Mouse (Mus musculus) limb, embryonic 10.5 days (tissue): ENCODE results near the gene Armcx5. TPM values are rescaled to one million over a fixed set of nuclear protein-coding genes. Genes with fewer than 3 reads are reported as not detected.
"Not testable (repeated sequence)": the region's sequence is repeated elsewhere in the genome, so short reads cannot be mapped to it uniquely, and the experiment has no call there.

Experiments used
- DNase-seq: peaks from one replicate; pipeline ENCODE4 v3.0.0-alpha.2; 2017; ENCODE audit warnings: low spot score
- H3K27ac ChIP-seq: fragments of 300-500 bp; sonication (generic); 2 replicates; pipeline ENCODE4 v1.5.1; 2016; ENCODE audit warnings: mild to moderate bottlenecking
- H3K27me3 ChIP-seq: fragments of 300-500 bp; sonication (generic); 2 replicates; pipeline ENCODE4 v1.6.1; 2016; ENCODE audit warnings: low read depth, mild to moderate bottlenecking; ENCODE audit not compliant: poor library complexity, severe bottlenecking
- H3K36me3 ChIP-seq: fragments of 300-500 bp; sonication (generic); 2 replicates; pipeline ENCODE4 v1.6.1; 2016; ENCODE audit warnings: mild to moderate bottlenecking, moderate library complexity
- H3K4me1 ChIP-seq: fragments of 300-500 bp; sonication (generic); 2 replicates; pipeline ENCODE4 v1.6.1; 2016
- H3K4me3 ChIP-seq: fragments of 300-500 bp; sonication (generic); 2 replicates; pipeline ENCODE4 v1.5.1; 2016; ENCODE audit warnings: mild to moderate bottlenecking, moderate library complexity
- H3K9me3 ChIP-seq: fragments of 300-500 bp; sonication (generic); replicated peaks from 2 replicates; pipeline ENCODE4 v1.6.1; 2016; ENCODE audit warnings: mild to moderate bottlenecking
- WGBS: fragments of 180-500 bp; shearing (Covaris S2); methylation state at CpG from one replicate; pipeline ENCODE4 v1.1.7; 2016; 5-methylcytosine and 5-hydroxymethylcytosine counted together
- polyA plus RNA-seq: library from polyadenylated mRNA; unstranded; fragments of >200 nt; fragmentation: Nextera tagmentation; extraction: Ambion mirVana; gene quantifications from 2 replicates; pipeline ENCODE4 v1.2.1, GENCODE M21; 2016

Armcx5 gene
- 11.5 and 12.8 TPM in 2 replicates for polyA plus RNA-seq

DNA sequence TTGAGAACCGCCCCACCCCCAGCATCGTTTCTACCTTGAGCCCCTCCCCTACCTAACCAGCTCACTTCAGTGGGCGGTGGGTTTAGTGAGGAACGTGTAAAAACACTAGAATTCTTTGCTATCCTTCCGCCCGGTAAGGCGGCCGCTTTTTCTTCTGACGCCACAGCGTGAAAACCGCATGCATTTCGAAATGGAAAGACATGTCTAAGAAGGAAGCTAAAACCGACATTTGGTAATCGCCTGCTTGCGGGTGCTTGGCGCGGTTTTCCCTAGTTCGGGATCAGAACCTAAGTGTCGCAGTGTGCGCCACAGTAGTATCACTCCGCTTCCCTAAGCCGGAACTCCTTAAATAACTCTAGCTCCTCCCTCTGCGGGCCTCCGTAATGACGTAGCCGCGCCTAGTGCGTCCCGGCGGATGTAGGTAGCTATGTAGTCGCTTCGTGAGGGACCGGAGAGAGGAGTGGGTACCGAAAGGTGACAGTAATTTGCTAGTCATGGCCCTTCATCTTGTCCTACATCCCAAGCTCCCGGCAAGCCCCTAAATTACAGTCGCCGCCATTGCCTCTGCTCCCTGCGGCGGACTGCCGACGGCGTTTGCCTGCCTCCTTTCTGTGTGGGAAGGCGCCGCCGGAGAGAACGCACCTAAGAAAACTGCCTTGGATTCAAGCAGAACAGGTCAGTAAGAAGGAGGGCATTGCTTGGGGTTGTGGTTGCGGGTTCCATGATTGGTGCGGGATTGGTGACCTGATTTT lies at the start of gene Armcx5, which contains the start of gene Gprasp1:
Gene Armcx5, plus strand, starts transcription at position 430 of the 752 bp plus-strand sequence.
Gene Gprasp1, plus strand, starts transcription at position 430 of the 752 bp plus-strand sequence.
- 0 out of 2 replicates have a peak, but pooled peaks cover 4% of the 10 kb centered on the region for H3K4me1 ChIP-seq
- peak; percentile 75 for DNase-seq
- peaks cover 63% of the 10 kb centered on the region for H3K27me3 ChIP-seq
- no peaks in the 10 kb centered on the region for H3K9me3 ChIP-seq
- H3K27ac ChIP-seq: peak within 1 kb of the TSS; percentile 76
- peaks cover 18% of the 10 kb centered on the region for H3K36me3 ChIP-seq
- H3K4me3 ChIP-seq: peak within 1 kb of the TSS; percentile 66
- WGBS: 18% methylated on average over 48 of the region's 48 CpGs

DNA sequence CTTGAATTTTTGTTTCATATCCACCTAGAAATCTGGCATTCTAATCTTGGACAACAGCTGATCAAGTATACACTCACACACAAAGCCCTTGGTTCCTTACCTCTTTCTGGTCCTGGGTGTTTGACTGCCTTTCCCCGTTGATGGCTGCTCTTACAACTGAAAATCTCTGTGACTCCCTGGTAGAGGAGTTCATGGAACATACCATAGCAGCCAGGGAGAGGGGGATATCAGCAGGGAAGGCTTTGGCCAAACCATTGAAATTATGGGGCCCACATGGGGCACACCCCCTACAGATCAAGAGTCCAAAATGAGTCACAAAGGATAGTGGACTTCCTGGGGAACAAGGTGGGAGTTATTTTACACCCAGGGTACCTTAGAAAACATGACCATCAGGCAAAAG lies 48.9 kb upstream of the Armcx5 start, which contains the start of gene Tcp11x2:
Gene Tcp11x2, minus strand, starts transcription at position 158 of the 400 bp plus-strand sequence.
- WGBS: 65% methylated on average over 1 of the region's 1 CpGs
- H3K27ac ChIP-seq: no peak within 1 kb of the TSS
- no peaks in the 10 kb centered on the region for H3K4me1 ChIP-seq
- no peak within 1 kb of the TSS for H3K4me3 ChIP-seq
- H3K36me3 ChIP-seq: no peaks in the 10 kb centered on the region
- peaks cover 69% of the 10 kb centered on the region for H3K27me3 ChIP-seq
- H3K9me3 ChIP-seq: no peaks in the 10 kb centered on the region
- no peak for DNase-seq

DNA sequence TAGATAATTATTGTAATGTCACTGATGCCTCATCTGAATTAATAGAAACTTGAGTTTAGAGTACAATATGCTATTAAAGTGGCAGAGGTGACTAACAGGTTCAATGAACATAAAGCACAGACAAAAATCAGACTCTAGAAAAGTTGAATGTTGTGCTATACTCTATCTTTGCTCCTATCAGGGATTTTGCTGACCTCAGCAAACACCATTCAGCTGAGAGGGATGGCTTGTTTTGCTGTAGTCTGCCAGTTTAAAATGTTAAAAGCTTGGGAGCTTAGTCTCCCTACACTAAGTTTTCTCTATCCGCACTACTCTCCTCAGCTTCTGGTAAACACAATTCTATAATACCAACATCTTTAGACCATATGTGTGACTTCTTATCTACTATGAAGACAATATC lies 39.4 kb upstream of the Armcx5 start:
- 90% methylated on average over 1 of the region's 1 CpGs for WGBS
- H3K4me1 ChIP-seq: no peaks in the 10 kb centered on the region
- no peaks in the 10 kb centered on the region for H3K9me3 ChIP-seq
- H3K4me3 ChIP-seq: no peak overlapping the region
- H3K36me3 ChIP-seq: no peaks in the 10 kb centered on the region
- H3K27me3 ChIP-seq: peaks cover 35% of the 10 kb centered on the region
- DNase-seq: no peak
- H3K27ac ChIP-seq: no peak overlapping the region

DNA sequence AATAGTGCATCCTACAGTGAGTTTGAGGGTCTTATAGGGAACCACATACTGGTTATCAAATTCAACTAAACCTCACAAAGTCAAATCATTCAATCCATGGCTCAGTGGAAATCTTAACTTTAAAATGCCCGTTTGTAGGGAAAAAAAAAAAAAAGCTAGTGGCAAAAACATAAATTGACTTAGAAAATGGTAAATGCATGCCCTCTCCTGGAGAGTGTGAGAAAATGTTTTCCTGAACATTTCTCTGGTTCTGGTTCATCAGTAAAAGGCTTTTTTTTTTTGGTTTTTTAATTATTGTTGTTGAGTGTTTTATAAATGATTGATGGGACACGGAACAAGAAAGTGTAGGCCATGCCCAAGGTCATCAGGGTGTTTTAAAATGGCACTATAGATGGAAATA lies 38.2 kb upstream of the Armcx5 start:
- Histone ChIP-seq H3K27ac (no peak overlapping the region), H3K9me3 (no peaks in the 10 kb centered on the region), H3K36me3 (no peaks in the 10 kb centered on the region), H3K4me1 (no peaks in the 10 kb centered on the region), H3K4me3 (no peak overlapping the region), H3K27me3 (peaks cover 47% of the 10 kb centered on the region)
- DNase-seq: no peak
- 51% methylated on average over 2 of the region's 2 CpGs for WGBS

DNA sequence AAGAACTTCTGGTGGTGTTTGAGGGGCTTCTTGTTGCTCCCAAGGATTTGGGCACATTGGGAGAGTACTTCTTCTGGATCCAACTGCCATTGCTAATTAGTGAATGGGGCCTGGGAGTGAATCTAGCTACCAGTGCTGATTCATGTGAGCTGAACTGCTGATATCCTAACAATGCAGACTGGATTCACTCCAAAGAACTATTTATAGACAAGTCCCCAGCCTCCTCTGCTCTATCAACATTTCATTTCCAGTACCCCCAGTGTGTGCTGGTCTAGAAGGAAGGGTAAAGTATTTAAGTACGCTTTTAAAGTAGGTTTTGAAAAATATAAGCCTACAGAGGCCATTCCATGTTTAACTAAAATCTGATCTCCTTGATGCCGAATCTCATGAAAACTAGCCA lies 29.7 kb upstream of the Armcx5 start:
- H3K27ac ChIP-seq: no peak overlapping the region

DNA sequence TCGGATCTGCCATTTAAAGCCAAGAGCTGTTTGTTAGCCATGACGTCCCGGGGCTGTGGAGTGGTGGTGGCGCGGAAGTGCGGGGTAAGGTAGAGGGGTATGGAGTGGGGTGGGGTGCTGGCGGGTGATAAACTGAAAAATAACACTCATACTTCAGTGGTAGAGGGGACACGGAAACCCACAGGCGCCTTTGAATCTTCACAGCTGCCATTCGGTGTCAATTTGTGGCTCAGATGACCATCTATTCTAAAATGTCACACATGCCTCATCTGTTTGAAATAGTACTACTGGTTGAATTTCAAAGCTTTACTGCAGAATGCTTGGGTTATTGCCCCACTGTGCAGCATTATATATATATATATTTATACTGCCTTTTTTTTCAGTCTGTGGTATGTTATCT lies 17.4 kb upstream of the Armcx5 start, which contains the start of gene Tmsb15a:
Gene Tmsb15a, minus strand, starts transcription at position 101 of the 400 bp plus-strand sequence.
- WGBS: 89% methylated on average over 10 of the region's 10 CpGs
- H3K27me3 ChIP-seq: peaks cover 79% of the 10 kb centered on the region
- no peaks in the 10 kb centered on the region for H3K4me1 ChIP-seq
- H3K27ac ChIP-seq: no peak within 1 kb of the TSS
- H3K4me3 ChIP-seq: no peak within 1 kb of the TSS
- DNase-seq: no peak
- no peaks in the 10 kb centered on the region for H3K9me3 ChIP-seq
- no peaks in the 10 kb centered on the region for H3K36me3 ChIP-seq

More for the DNA sequence above, 29.7 kb upstream of the Armcx5 start:
- Histone ChIP-seq H3K36me3 (no peaks in the 10 kb centered on the region), H3K9me3 (no peaks in the 10 kb centered on the region), H3K4me1 (no peaks in the 10 kb centered on the region), H3K4me3 (no peak overlapping the region), H3K27me3 (peaks cover 62% of the 10 kb centered on the region)
- no peak for DNase-seq
- WGBS: 84% methylated on average over 2 of the region's 2 CpGs

DNA sequence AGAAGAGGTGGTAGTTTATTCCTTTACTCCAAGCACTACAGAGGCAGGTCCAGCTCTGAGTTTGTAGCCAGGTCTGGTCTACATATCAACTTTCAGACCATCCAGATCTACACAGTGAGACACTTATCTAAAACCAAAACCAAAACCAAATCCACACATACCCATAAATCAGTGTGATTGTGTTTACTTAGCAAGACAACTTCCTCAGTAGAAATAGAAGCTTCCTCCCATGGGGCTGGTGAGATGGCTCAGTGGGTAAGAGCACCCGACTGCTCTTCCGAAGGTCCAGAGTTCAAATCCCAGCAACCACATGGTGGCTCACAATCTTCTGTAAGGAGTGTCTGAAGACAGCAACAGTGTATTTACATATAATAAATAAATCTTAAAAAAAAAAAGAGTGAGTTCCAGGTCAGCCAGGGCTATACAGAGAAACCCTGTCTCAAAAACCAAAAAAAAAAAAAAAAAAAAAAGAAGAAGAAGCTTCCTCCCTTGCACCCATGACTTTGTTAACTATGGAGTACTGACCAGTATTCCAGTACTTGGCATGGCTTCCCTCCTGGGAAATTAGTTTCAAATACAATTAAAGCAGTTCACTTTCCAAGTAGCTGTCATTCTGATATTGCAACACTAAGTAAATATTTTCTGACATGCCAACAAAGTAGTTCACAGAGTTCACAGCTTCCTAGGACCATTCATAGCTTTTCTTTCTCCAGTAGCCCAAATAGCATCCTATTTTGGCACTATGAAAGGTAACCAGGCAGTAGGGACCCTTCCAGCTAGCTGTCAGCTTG lies 3.6 kb upstream of the Armcx5 start:
- no peak overlapping the region for H3K27ac ChIP-seq
- no peaks in the 10 kb centered on the region for H3K9me3 ChIP-seq
- H3K27me3 ChIP-seq: peaks cover 55% of the 10 kb centered on the region
- no peak overlapping the region for H3K4me3 ChIP-seq
- DNase-seq: no peak
- H3K4me1 ChIP-seq: 0 out of 2 replicates have a peak, but pooled peaks cover 4% of the 10 kb centered on the region
- 92% methylated on average over 2 of the region's 2 CpGs for WGBS
- no peaks in the 10 kb centered on the region for H3K36me3 ChIP-seq

DNA sequence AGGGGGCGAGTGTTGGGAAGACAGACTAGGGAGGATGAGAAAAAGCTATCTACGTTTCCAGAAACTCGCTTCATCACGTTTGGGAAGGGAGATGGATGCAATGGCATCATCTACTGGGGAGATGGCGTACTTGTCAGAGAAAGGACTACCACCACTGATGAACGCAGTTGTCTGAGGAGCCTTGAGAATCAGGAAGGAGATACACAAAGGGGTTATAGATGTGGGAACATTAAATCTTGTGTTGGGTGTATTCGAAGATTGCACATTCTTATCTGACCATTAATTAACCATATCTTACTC lies 473 bp downstream of the Armcx5 start:
- H3K27ac ChIP-seq: peak overlapping the region; percentile 76

DNA sequence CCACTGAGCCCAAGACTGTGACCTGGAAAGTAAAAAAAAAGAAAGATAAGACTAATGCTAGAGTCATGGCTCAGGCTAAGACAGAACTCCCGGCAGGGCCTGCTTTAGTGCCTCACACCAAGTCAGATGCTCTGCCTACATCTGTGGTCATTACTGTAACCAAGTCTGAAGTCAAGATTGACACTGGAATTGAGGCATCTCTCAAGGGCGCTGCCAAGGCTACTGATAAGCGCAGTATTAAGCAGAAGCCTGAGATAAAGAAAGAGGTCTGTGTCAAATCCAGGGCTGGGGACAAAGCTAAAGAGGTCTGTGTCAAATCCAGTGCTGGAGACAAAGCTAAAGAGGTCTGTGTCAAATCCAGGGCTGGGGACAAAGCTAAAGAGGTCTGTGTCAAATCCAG lies 2.8 kb downstream of the Armcx5 start:
- not testable (repeated sequence) for H3K4me1 ChIP-seq, H3K9me3 ChIP-seq, H3K27ac ChIP-seq, DNase-seq, H3K4me3 ChIP-seq
- WGBS: 97% methylated on average over 3 of the region's 3 CpGs
- Histone ChIP-seq H3K27me3 (peaks cover 69% of the 10 kb centered on the region), H3K36me3 (peaks cover 24% of the 10 kb centered on the region)

More for the DNA sequence above, 473 bp downstream of the Armcx5 start:
- peaks cover 67% of the 10 kb centered on the region for H3K27me3 ChIP-seq
- WGBS: 15% methylated on average over 7 of the region's 7 CpGs
- peaks cover 18% of the 10 kb centered on the region for H3K36me3 ChIP-seq
- DNase-seq: no peak
- peak overlapping the region; percentile 66 for H3K4me3 ChIP-seq
- H3K4me1 ChIP-seq: 0 out of 2 replicates have a peak, but pooled peaks cover 4% of the 10 kb centered on the region
- no peaks in the 10 kb centered on the region for H3K9me3 ChIP-seq

DNA sequence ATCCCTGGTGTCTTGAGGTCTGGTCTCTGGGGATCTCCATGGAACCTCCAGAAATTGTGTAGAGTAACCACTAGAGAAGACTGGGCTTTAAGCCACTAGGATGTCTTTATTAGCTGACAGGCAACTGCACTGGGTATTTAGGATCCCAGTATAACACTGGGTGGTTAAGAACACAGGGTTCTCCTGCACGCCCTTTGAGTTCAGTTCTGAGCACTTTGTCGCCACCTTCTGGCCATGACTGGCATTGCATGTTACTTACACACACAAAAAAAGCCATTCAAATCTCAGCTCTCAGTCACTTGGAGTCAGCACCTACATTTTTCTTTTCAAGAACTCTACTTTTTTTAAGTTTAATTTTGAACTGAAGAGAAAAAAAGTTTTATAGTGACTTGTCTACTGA lies 10.3 kb downstream of the Armcx5 start:
- no peak overlapping the region for H3K4me3 ChIP-seq
- H3K27ac ChIP-seq: no peak overlapping the region
- peaks cover 33% of the 10 kb centered on the region for H3K27me3 ChIP-seq
- peaks cover 17% of the 10 kb centered on the region; the same call in 1 of the 2 replicates for H3K36me3 ChIP-seq
- WGBS: 5% methylated on average over 2 of the region's 2 CpGs
- H3K4me1 ChIP-seq: no peaks in the 10 kb centered on the region
- no peaks in the 10 kb centered on the region for H3K9me3 ChIP-seq
- peak; percentile 68 for DNase-seq

DNA sequence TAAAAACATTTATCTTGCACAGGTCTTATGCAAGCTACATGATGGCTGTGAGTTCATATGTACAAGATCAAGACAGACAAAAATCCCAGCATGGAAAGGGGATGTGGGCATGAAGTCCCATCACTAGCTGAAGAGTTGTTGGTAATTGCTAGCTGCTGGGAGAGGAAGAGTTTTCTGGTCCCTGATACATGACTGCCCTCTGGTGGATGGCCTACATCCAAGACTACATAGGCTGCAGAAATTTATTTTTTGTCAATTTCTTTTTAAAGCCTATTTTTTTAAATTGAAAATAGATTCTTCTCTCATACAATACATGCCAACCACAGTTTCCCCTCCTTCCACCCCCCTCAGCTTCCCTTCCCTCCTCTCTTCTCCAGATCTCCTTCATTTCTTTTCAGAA lies 19.2 kb downstream of the Armcx5 start:
- DNase-seq: no peak
- H3K4me3 ChIP-seq: no peak overlapping the region
- H3K9me3 ChIP-seq: no peaks in the 10 kb centered on the region
- H3K27ac ChIP-seq: no peak overlapping the region
- peaks cover 46% of the 10 kb centered on the region for H3K27me3 ChIP-seq
- H3K36me3 ChIP-seq: peaks cover 17% of the 10 kb centered on the region
- no peaks in the 10 kb centered on the region for H3K4me1 ChIP-seq

DNA sequence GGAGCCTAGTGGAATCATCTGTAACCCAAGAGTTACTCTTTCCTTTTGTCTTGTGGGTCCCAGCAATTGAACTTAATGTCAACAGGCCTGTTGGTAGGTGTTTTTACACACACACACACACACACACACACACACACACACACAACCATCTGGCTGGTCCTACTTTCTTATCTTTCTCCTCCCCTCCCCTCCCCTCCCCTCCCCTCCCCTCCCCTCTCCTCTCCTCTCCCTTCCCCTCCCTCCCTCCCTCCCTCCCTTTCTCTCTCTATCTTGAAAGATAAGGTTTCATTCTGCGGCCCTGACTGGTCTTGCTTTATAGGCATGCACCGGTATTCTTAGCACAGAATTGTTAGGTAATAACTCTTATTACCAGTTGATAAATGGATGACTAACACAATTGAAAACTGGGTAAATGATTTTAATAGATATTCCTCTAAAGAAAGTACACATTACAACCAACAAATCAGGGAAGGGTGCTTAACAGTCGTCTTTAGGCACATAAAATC lies 25.6 kb downstream of the Armcx5 start:
- H3K9me3 ChIP-seq: no peaks in the 10 kb centered on the region
- H3K27me3 ChIP-seq: peaks cover 34% of the 10 kb centered on the region
- H3K4me1 ChIP-seq: no peaks in the 10 kb centered on the region
- 75% methylated on average over 3 of the region's 3 CpGs for WGBS
- no peak for DNase-seq
- H3K36me3 ChIP-seq: peaks cover 3% of the 10 kb centered on the region; the same call in 1 of the 2 replicates
- H3K4me3 ChIP-seq: no peak overlapping the region
- no peak overlapping the region for H3K27ac ChIP-seq

DNA sequence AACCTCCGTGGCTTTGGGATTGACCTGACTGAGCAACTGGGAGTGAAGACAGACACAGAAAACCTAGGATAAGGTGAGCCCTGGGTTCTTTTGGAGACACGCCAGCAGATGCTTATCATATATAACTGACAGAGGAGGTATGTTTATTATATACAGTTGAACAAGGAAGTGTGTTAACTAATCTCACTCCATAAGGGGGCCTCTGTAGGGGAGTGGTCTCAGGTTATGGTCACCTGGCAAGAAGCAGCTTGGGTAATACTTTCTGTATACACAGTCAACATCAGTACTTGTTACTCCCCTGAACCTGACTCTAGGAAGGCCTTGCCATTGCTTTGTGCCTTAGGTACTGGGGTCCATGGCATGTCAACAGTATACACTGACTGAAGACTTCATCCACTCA lies 26.0 kb downstream of the Armcx5 start:
- no peak overlapping the region for H3K4me3 ChIP-seq
- no peaks in the 10 kb centered on the region for H3K9me3 ChIP-seq
- H3K27ac ChIP-seq: no peak overlapping the region
- peaks cover 34% of the 10 kb centered on the region for H3K27me3 ChIP-seq
- no peaks in the 10 kb centered on the region for H3K4me1 ChIP-seq
- peaks cover 3% of the 10 kb centered on the region; the same call in 1 of the 2 replicates for H3K36me3 ChIP-seq
- WGBS: 71% methylated on average over 2 of the region's 2 CpGs
- no peak for DNase-seq
